ENCODE assay signal across 8 mouse cellular contexts in the genomic region with DNA sequence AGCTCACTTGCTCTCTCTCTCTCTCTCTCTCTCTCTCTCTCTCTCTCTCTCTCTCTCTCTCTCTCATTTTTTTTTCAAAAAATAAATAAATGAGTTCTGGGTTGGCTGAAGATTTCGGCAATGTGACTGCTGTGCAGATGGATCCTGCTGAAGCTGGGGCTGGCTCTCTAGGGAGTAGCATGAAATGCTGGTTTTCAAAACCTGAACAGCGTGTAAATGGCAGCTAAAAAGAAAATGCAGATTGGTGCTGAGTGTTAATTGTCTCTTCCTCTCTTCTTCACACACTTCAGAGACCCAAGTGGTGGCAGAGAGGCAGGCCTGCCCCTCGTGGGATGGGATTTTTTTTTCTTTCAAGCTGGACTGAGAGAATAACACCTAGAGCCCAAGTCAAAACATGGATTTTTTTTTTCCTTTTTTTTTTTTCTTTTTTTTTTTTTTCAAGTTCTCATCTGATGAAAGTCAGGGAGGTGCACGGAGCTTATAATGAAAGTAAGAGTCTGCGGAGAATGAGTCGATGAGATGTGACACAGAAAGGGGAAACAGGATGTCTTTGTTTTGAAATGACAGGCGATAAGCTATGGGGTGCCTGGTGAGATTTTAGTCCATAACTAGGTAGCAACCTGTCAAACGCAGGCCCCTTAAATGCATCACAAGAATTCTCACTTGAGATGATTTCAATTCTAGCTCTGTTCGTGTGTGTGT. TPM values are rescaled to one million over a fixed set of nuclear protein-coding genes. Genes with fewer than 3 reads are reported as not detected.
DNase-seq lines count a peak whose midpoint lies in the region; ATAC-seq lines count a peak whose summit lies in the region.

No protein-coding gene starts in this region.

- H3K9me3 ChIP-seq in heart, embryonic 13.5 days = no peaks in the 10 kb centered on the region
- no peaks in the 10 kb centered on the region for H3K9me3 ChIP-seq in midbrain, embryonic 14.5 days (ENCODE audit: control insufficient read depth, low read length)

- peaks cover 21% of the 10 kb centered on the region for H3K4me1 ChIP-seq in heart, embryonic 13.5 days
- peaks cover 11% of the 10 kb centered on the region; the same call in 1 of the 2 replicates for H3K4me1 ChIP-seq in midbrain, embryonic 14.5 days (ENCODE audit: control insufficient read depth, insufficient read depth, low read length)

- ATAC-seq in heart, embryonic 13.5 days (ENCODE audit: extremely low read depth, insufficient number of reproducible peaks, low FRiP score, low TSS enrichment) = no peak
- peak; percentile 53 for ATAC-seq in midbrain, embryonic 14.5 days (ENCODE audit: low FRiP score, low TSS enrichment)

- H3K4me3 ChIP-seq in heart, embryonic 13.5 days = peak overlapping the region; percentile 23
- peak overlapping the region; percentile 7; the same call in 1 of the 2 replicates for H3K4me3 ChIP-seq in midbrain, embryonic 14.5 days (replicated peaks; ENCODE audit: low read depth, low read length)

- WGBS in heart, embryonic 13.5 days = 43% methylated on average over 9 of the region's 9 CpGs
- 20% methylated on average over 9 of the region's 9 CpGs for WGBS in midbrain, embryonic 14.5 days

- no peaks in the 10 kb centered on the region for H3K27me3 ChIP-seq in heart, embryonic 13.5 days (replicated peaks)
- H3K27me3 ChIP-seq in midbrain, embryonic 14.5 days (ENCODE audit: control insufficient read depth, insufficient read depth, low read length) = no peaks in the 10 kb centered on the region

- peak overlapping the region; percentile 40; the same call in 1 of the 2 replicates for H3K9ac ChIP-seq in heart, embryonic 13.5 days
- peak overlapping the region; percentile 4; the same call in 1 of the 2 replicates for H3K9ac ChIP-seq in midbrain, embryonic 14.5 days (replicated peaks; ENCODE audit: low read length)

- peak overlapping the region; percentile 66 for H3K4me2 ChIP-seq in heart, embryonic 13.5 days
- H3K4me2 ChIP-seq in midbrain, embryonic 14.5 days (ENCODE audit: low read length) = peak overlapping the region; percentile 41

- no peaks in the 10 kb centered on the region for H3K36me3 ChIP-seq in heart, embryonic 13.5 days
- H3K36me3 ChIP-seq in midbrain, embryonic 14.5 days (ENCODE audit: control insufficient read depth, insufficient read depth, low read length) = no peaks in the 10 kb centered on the region

- no peak overlapping the region for H3K27ac ChIP-seq in heart, embryonic 13.5 days (replicated peaks)
- peak overlapping the region; percentile 64 for H3K27ac ChIP-seq in midbrain, embryonic 14.5 days (replicated peaks; ENCODE audit: low read depth, low read length)

- peak; percentile 36 to 37 for DNase-seq in cerebellum, postnatal 10 days
- DNase-seq in cerebellum, adult 9-11 months = no peak
- DNase-seq in CD4-positive, CD25-positive, alpha-beta regulatory T cell, adult 2 months (ENCODE audit: low read depth, low spot score) = peak; percentile 82
- DNase-seq in midbrain, embryonic 14.5 days = peak; percentile 69
- no peak for DNase-seq in testis, postnatal 14 days (ENCODE audit: low spot score)
- no peak for DNase-seq in urinary bladder, postnatal 25 days (ENCODE audit: low spot score)
- DNase-seq in adipocyte (ENCODE audit: low spot score) = no peak

RNA-seq across cellular contexts. Expression of a gene that starts 44.2 kb away (rescaled TPM):
- polyA plus RNA-seq in heart, embryonic 13.5 days (2015; fragmentation: Nextera tagmentation; extraction: Ambion mirVana) = not detected in 2 replicates
- polyA plus RNA-seq in midbrain, embryonic 14.5 days (2014; fragmentation: Nextera tagmentation; extraction: Ambion mirVana) = not detected in 2 replicates

RNA-seq across cellular contexts. Expression of a gene that starts 45.6 kb away (rescaled TPM):
- not detected in 2 replicates for polyA plus RNA-seq in heart, embryonic 13.5 days (2015; fragmentation: Nextera tagmentation; extraction: Ambion mirVana)
- not detected in 2 replicates for polyA plus RNA-seq in midbrain, embryonic 14.5 days (2014; fragmentation: Nextera tagmentation; extraction: Ambion mirVana)

Comparison
In these comparisons a context has a peak if more than half of its experiments do, and no peak if none do; other contexts are left out.
1. DNase-seq: peak in cerebellum, postnatal 10 days (2 of 2), CD4-positive, CD25-positive, alpha-beta regulatory T cell, adult 2 months (single experiment) and midbrain, embryonic 14.5 days (single experiment); none in cerebellum, adult 9-11 months (single experiment), testis, postnatal 14 days (single experiment), urinary bladder, postnatal 25 days (single experiment) and adipocyte (single experiment).